Mouse (Mus musculus) adrenal gland, adult 8-10 months (tissue): ENCODE data around the gene Vmn1r10. TPM values are rescaled to one million over a fixed set of nuclear protein-coding genes. Genes with fewer than 3 reads are reported as not detected.

Experiments
- DNase-seq: peaks from one replicate; pipeline ENCODE4 v3.0.0; 2022
- total RNA-seq, 4 experiments: library from RNA; stranded (reverse); gene quantifications; 2 replicates each; pipeline ENCODE4 v1.2.4; 2022

Vmn1r10 gene
- not detected for total RNA-seq

- no peak for DNase-seq
These were observed at the start of gene Vmn1r10 for GRCm38 (mm10) chr6:57109154-57109553. Gene Vmn1r10, plus strand, starts transcription at chr6:57109454.

DNA sequence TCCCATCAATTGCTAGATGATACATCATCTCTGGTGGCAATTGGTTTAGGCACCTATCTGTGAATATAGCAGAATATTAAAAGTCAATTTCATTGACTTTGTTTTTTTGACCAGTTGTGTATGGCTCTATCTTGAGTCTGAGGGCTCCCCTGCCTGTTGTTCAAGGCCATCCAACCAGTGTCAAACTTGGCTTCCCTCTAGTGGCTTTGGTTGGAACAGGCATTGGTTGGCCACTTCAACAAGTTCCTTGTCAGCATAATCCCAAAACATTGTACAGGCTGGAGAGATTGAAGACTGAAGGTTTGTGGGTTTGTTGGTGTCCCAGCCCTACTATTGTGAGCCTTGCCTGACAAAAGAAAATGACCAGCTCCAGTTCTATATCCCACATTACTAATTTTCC, 45.5 kb upstream of the Vmn1r10 start:
- no peak for DNase-seq

DNA sequence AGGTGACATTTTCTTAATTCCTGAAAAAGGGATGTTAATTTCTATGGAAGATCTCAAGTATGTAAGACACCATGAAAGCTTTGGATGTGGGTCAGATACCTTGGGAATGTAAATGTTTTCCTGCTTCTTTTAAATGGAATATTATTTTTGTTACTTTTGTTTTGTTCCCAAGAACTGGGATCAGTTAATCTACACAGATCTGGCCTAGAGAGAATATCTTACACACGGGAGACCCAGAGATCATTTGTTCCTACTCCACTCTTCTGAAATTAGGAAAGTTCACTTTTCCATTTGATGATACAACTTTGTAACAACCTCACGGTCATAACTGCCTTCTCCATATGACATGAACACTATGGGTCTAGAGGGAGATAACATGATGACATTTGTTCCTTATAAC, 42.8 kb upstream of the Vmn1r10 start, which contains the start of gene Vmn1r9:
Gene Vmn1r9 (plus strand): TSS at position 301 of the 400 bp plus-strand sequence.
- no peak for DNase-seq

- DNase-seq: no peak
These were observed 2.9 kb upstream of the Vmn1r10 start for GRCm38 (mm10) chr6:57106358-57106757.

DNA sequence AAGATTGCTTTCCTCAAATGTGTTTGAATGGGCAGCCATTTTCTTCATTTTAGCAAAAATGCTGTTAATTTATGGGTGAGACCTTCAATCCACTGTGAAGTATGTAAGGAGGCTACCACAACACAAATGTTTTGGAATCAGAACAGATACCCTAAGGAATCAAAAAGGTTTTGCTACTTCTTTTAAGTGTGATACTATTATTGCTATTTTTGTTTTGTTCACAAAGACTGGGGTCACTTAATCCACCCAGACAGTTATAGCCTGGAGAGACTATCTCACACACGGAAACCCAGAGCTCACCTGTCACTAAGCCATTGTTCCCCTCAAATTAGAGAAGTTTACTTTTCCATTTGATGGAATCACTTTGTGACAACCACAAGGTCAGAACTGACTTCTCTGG, 23.9 kb downstream of the Vmn1r10 start, which contains the start of gene Vmn1r11:
Gene Vmn1r11 (plus strand): TSS at position 301 of the 400 bp plus-strand sequence.
- no peak for DNase-seq

GRCm38 (mm10) chr6:57156619-57157018, 47.4 kb downstream of the Vmn1r10 start, which contains the start of gene Vmn1r12:
Gene Vmn1r12, plus strand, starts transcription at chr6:57156919.
- DNase-seq: no peak

Other genes starting within 250 kb of the Vmn1r10 start
- gene Nt5c3, start 185.5 kb upstream of the Vmn1r10 start, total RNA-seq: 10 to 100 TPM; 24.7 to 34.6 (median 29.4) TPM
- gene Vmn1r4, start 185.4 kb upstream of the Vmn1r10 start, total RNA-seq: 1 to 10 TPM in 1 of 4 experiments, under 1 TPM in 3; 0.46 to 1.1 (median 0.52) TPM
- not detected for gene Vmn1r5, start 139.2 kb upstream of the Vmn1r10 start, total RNA-seq
- gene Vmn1r6, start 112.2 kb upstream of the Vmn1r10 start, total RNA-seq: under 1 TPM in 1 of 4 experiments, not detected in 3; 0.03 TPM
- gene Vmn1r7, start 84.1 kb upstream of the Vmn1r10 start, total RNA-seq: not detected
- not detected for gene Vmn1r8, start 77.2 kb upstream of the Vmn1r10 start, total RNA-seq
- not detected for gene Vmn1r9, start 42.7 kb upstream of the Vmn1r10 start, total RNA-seq
- gene Vmn1r11, start 24.0 kb downstream of the Vmn1r10 start, total RNA-seq: not detected
- not detected for gene Vmn1r12, start 47.5 kb downstream of the Vmn1r10 start, total RNA-seq
- gene Vmn1r13, start 93.8 kb downstream of the Vmn1r10 start, total RNA-seq: not detected
- gene Vmn1r14, start 122.2 kb downstream of the Vmn1r10 start, total RNA-seq: not detected
- under 1 TPM in 1 of 4 experiments, not detected in 3; 0.14 TPM for gene Vmn1r15, start 148.5 kb downstream of the Vmn1r10 start, total RNA-seq
- gene Vmn1r16, start 220.0 kb downstream of the Vmn1r10 start, total RNA-seq: not detected